Mouse (Mus musculus) forebrain, embryonic 11.5 days (tissue): ENCODE data around the gene Wnt3a. TPM values are rescaled to one million over a fixed set of nuclear protein-coding genes. Genes with fewer than 3 reads are reported as not detected.

ENCODE experiments used
- ATAC-seq: fragments of 200-750 bp; cut with Nextera tagmentation; replicated peaks from 2 replicates; pipeline ENCODE4 v1.8.0; 2017; ENCODE audit warnings: moderate TSS enrichment; ENCODE audit not compliant: low FRiP score
- DNase-seq: peaks from one replicate; pipeline ENCODE4 v3.0.0-alpha.2; 2017; ENCODE audit warnings: low spot score
- H3K27ac ChIP-seq: fragments of 300-500 bp; sonication (generic); 2 replicates; pipeline ENCODE4 v1.5.1; 2014; ENCODE audit warnings: low read depth, low read length
- H3K27me3 ChIP-seq: fragments of 300-500 bp; sonication (generic); 2 replicates; pipeline ENCODE4 v1.6.1; 2014; ENCODE audit warnings: mild to moderate bottlenecking, low read length, mixed read lengths; ENCODE audit not compliant: control insufficient read depth, insufficient read depth
- H3K36me3 ChIP-seq: fragments of 300-500 bp; sonication (generic); 2 replicates; pipeline ENCODE4 v1.6.1; 2014; ENCODE audit warnings: mild to moderate bottlenecking, low read length, moderate library complexity, mixed read lengths; ENCODE audit not compliant: control insufficient read depth, insufficient read depth
- H3K4me1 ChIP-seq: fragments of 300-500 bp; sonication (generic); replicated peaks from 2 replicates; pipeline ENCODE4 v1.6.1; 2014; ENCODE audit warnings: low read length, mixed read lengths; ENCODE audit not compliant: control insufficient read depth, insufficient read depth
- H3K4me2 ChIP-seq: fragments of 300-500 bp; sonication (generic); 2 replicates; pipeline ENCODE4 v1.6.1; 2014; ENCODE audit warnings: low read depth, mild to moderate bottlenecking, low read length, moderate library complexity, mixed read lengths; ENCODE audit not compliant: severe bottlenecking
- H3K4me3 ChIP-seq: fragments of 300-500 bp; sonication (generic); 2 replicates; pipeline ENCODE4 v1.5.1; 2014; ENCODE audit warnings: low read depth, low read length
- H3K9ac ChIP-seq: fragments of 300-500 bp; sonication (generic); 2 replicates; pipeline ENCODE4 v1.6.1; 2014; ENCODE audit warnings: low read length
- H3K9me3 ChIP-seq: fragments of 300-500 bp; sonication (generic); 2 replicates; pipeline ENCODE4 v1.6.1; 2016; ENCODE audit warnings: low read length, mixed read lengths; ENCODE audit not compliant: control insufficient read depth
- WGBS: fragments of 180-500 bp; shearing (Covaris S2); extraction: QIAGEN DNeasy Blood & Tissue Kit; methylation state at CpG from one replicate; pipeline ENCODE4 v1.1.7; 2014; 5-methylcytosine and 5-hydroxymethylcytosine counted together
- polyA plus RNA-seq: library from polyadenylated mRNA; unstranded; fragments of >200 nt; fragmentation: Nextera tagmentation; extraction: Ambion mirVana; gene quantifications from 2 replicates; pipeline ENCODE4 v1.2.1, GENCODE M21; 2014

The Wnt3a gene
- polyA plus RNA-seq, 1 experiment from 2014 or later = 5.9 TPM

DNA sequence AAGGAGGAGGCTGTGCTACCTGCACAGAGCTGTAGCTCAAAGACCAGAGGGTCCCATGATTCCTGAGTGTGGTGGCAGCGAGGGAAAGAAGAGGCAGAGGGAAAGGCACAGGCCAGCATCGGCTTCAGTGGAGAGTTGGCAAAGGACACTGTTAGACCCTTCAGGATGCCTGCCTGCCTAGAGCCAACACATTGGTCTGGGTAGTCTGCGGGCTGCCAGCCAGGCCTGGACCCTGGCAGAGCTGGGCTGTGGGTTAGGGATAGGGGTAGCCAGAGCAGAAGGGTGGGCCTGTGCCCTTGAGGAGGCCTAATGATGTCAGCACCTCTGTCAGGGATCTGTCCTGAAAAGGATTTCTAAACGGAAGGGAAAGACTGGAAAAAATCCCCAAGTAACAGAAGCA lies 50.8 kb downstream of the Wnt3a start:
- H3K36me3 ChIP-seq = no peaks in the 10 kb centered on the region
- DNase-seq (no peak), ATAC-seq (no peak)
- WGBS = 78% methylated on average over 4 of the region's 4 CpGs
- no peak overlapping the region for H3K27ac ChIP-seq
- H3K4me3 ChIP-seq = no peak overlapping the region
- H3K4me2 ChIP-seq = no peak overlapping the region
- peaks cover 2% of the 10 kb centered on the region; the same call in 1 of the 2 replicates for H3K27me3 ChIP-seq
- H3K4me1 ChIP-seq = peaks cover 10% of the 10 kb centered on the region; the same call in 1 of the 2 replicates
- H3K9ac ChIP-seq = no peak overlapping the region
- no peaks in the 10 kb centered on the region for H3K9me3 ChIP-seq

DNA sequence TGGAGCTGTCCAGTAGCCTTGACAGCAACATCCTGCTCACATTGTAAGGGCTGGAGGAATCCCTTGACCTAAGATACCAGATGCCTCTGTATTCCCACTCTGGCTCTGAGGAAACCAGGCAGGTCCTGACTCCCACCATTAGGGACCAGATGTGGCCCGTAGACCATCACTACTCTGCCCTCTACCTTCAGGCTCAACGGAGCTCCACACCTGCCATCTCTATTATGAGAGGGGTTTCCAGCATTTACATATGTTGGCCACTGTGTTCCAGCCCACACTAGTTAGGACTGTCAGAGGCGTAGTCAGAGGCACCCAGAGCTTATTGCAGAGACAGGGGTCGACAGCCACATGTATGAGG lies 51.1 kb downstream of the Wnt3a start:
- Histone ChIP-seq H3K4me3 (no peak overlapping the region), H3K36me3 (no peaks in the 10 kb centered on the region), H3K27ac (no peak overlapping the region), H3K4me1 (peaks cover 10% of the 10 kb centered on the region; the same call in 1 of the 2 replicates), H3K27me3 (peaks cover 2% of the 10 kb centered on the region; the same call in 1 of the 2 replicates), H3K9ac (no peak overlapping the region), H3K9me3 (no peaks in the 10 kb centered on the region), H3K4me2 (no peak overlapping the region)
- WGBS = 60% methylated on average over 4 of the region's 4 CpGs
- ATAC-seq (peak; percentile 44), DNase-seq (no peak)

- Histone ChIP-seq H3K4me2 (no peak overlapping the region), H3K36me3 (no peaks in the 10 kb centered on the region), H3K27ac (no peak overlapping the region), H3K9ac (no peak overlapping the region), H3K4me3 (no peak overlapping the region), H3K4me1 (peaks cover 10% of the 10 kb centered on the region; the same call in 1 of the 2 replicates), H3K27me3 (peaks cover 2% of the 10 kb centered on the region; the same call in 1 of the 2 replicates), H3K9me3 (no peaks in the 10 kb centered on the region)
- DNase-seq (peak; percentile 86), ATAC-seq (peak; percentile 84)
- WGBS = 5% methylated on average over 15 of the region's 15 CpGs
These were observed 51.8 kb downstream of the Wnt3a start for GRCm38 (mm10) chr11:59238525-59239427.

DNA sequence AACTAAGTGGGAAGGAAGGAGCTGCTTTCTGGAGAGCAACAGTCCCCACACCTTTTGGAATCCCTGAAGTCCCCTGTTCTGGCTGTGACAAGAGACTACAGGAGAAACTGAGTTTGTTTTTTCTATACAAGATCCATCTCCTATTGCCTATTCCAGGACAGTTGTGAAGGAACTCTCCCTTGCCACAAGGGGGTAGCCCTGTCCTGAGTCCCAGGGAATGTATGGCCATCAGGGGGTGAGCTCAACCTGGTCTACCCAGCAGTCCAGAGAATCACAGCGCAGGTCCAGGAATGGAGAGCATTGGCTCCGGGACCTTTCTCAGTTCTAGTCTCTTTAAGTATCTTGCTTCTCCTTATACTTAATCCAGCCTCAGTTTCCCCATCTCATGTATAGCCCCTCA lies 57.8 kb downstream of the Wnt3a start:
- no peaks in the 10 kb centered on the region for H3K9me3 ChIP-seq
- H3K4me2 ChIP-seq = no peak overlapping the region
- H3K4me1 ChIP-seq = 0 out of 2 replicates have a peak, but pooled peaks cover 2% of the 10 kb centered on the region
- H3K4me3 ChIP-seq = no peak overlapping the region
- no peaks in the 10 kb centered on the region for H3K36me3 ChIP-seq
- DNase-seq (no peak), ATAC-seq (no peak)
- no peak overlapping the region for H3K9ac ChIP-seq
- WGBS = 53% methylated on average over 2 of the region's 2 CpGs
- no peak overlapping the region for H3K27ac ChIP-seq
- no peaks in the 10 kb centered on the region for H3K27me3 ChIP-seq

- Histone ChIP-seq H3K36me3 (no peaks in the 10 kb centered on the region), H3K4me3 (no peak overlapping the region), H3K4me1 (peaks cover 10% of the 10 kb centered on the region), H3K27me3 (no peaks in the 10 kb centered on the region), H3K27ac (no peak overlapping the region), H3K9me3 (no peaks in the 10 kb centered on the region), H3K4me2 (no peak overlapping the region), H3K9ac (no peak overlapping the region)
- DNase-seq (peak; percentile 84), ATAC-seq (no peak)
- 18% methylated on average over 7 of the region's 7 CpGs for WGBS
These were observed 60.3 kb downstream of the Wnt3a start for GRCm38 (mm10) chr11:59230144-59230760.

GRCm38 (mm10) chr11:59228122-59228953 lies 62.2 kb downstream of the Wnt3a start, which contains the start of gene Arf1:
Gene Arf1 (minus strand): TSS chr11:59228270.
- peak; percentile 97 for DNase-seq
- H3K27me3 ChIP-seq = no peaks in the 10 kb centered on the region
- no peaks in the 10 kb centered on the region for H3K36me3 ChIP-seq
- H3K4me3 ChIP-seq = peak within 1 kb of the TSS; percentile 100
- 4% methylated on average over 56 of the region's 59 CpGs for WGBS
- H3K4me2 ChIP-seq = peak within 1 kb of the TSS; percentile 89
- peak within 1 kb of the TSS; percentile 89 for H3K27ac ChIP-seq
- peak; percentile 95 for ATAC-seq
- H3K4me1 ChIP-seq = peaks cover 10% of the 10 kb centered on the region
- peak within 1 kb of the TSS; percentile 98 for H3K9ac ChIP-seq
- no peaks in the 10 kb centered on the region for H3K9me3 ChIP-seq

- H3K27me3 ChIP-seq = no peaks in the 10 kb centered on the region
- H3K9ac ChIP-seq = peak overlapping the region; percentile 98
- peak overlapping the region; percentile 89 for H3K4me2 ChIP-seq
- peak overlapping the region; percentile 100 for H3K4me3 ChIP-seq
- peak overlapping the region; percentile 89 for H3K27ac ChIP-seq
- no peak for DNase-seq
- WGBS = under 1% methylated on average over 46 of the region's 51 CpGs
- peaks cover 10% of the 10 kb centered on the region for H3K4me1 ChIP-seq
- ATAC-seq = peak; percentile 83
- H3K36me3 ChIP-seq = no peaks in the 10 kb centered on the region
- H3K9me3 ChIP-seq = no peaks in the 10 kb centered on the region
These were observed 62.9 kb downstream of the Wnt3a start for GRCm38 (mm10) chr11:59227604-59228121.
